Mouse (Mus musculus): ENCODE data around the gene Gm13290.
"Not testable (repeated sequence)": the region's sequence is repeated elsewhere in the genome, so short reads cannot be mapped to it uniquely, and the experiment has no call there.

The Gm13290 gene

GRCm38 (mm10) chr4:88781831-88782230 lies 8.2 kb downstream of the Gm13290 start, which contains the start of gene Ifnz:
TSS of gene Ifnz (plus strand) at chr4:88782131.
- not testable (repeated sequence) for DNase-seq (ENCODE audit: low read depth, low spot score)

- not testable (repeated sequence) for DNase-seq (ENCODE audit: low read depth, low spot score)
Measured at GRCm38 (mm10) chr4:88782335-88782734, 8.7 kb downstream of the Gm13290 start.

- not testable (repeated sequence) for DNase-seq (ENCODE audit: low read depth, low spot score)
Measured at GRCm38 (mm10) chr4:88785409-88785808, 11.8 kb downstream of the Gm13290 start, which contains the start of gene Gm13276. TSS of gene Gm13276 (plus strand) at chr4:88785709.

GRCm38 (mm10) chr4:88788402-88788801 lies 14.8 kb downstream of the Gm13290 start, which contains the start of gene Gm13277:
TSS of gene Gm13277 (plus strand) at chr4:88788632.
- not testable (repeated sequence) for DNase-seq (ENCODE audit: low read depth, low spot score)

GRCm38 (mm10) chr4:88791250-88791649 lies 17.6 kb downstream of the Gm13290 start, which contains the start of gene Gm13278:
TSS of gene Gm13278 (plus strand) at chr4:88791550.
- not testable (repeated sequence) for DNase-seq (ENCODE audit: low read depth, low spot score)

- DNase-seq (ENCODE audit: low read depth, low spot score) = not testable (repeated sequence)
Measured at GRCm38 (mm10) chr4:88793936-88794675, 20.5 kb downstream of the Gm13290 start, which contains the start of gene Gm13275. TSS of gene Gm13275 (plus strand) at chr4:88794487.

GRCm38 (mm10) chr4:88797097-88797496 lies 23.5 kb downstream of the Gm13290 start, which contains the start of gene Gm13279:
TSS of gene Gm13279 (plus strand) at chr4:88797397.
- not testable (repeated sequence) for DNase-seq (ENCODE audit: low read depth, low spot score)

- not testable (repeated sequence) for DNase-seq (ENCODE audit: low read depth, low spot score)
Measured at GRCm38 (mm10) chr4:88799365-88799764, 25.7 kb downstream of the Gm13290 start, which contains the start of gene Gm13285. TSS of gene Gm13285 (plus strand) at chr4:88799665.

- DNase-seq (ENCODE audit: low read depth, low spot score) = not testable (repeated sequence)
Measured at GRCm38 (mm10) chr4:88802954-88803353, 29.3 kb downstream of the Gm13290 start, which contains the start of gene Gm13287. TSS of gene Gm13287 (plus strand) at chr4:88803254.

- DNase-seq (ENCODE audit: low read depth, low spot score) = not testable (repeated sequence)
Measured at GRCm38 (mm10) chr4:88805231-88805630, 31.6 kb downstream of the Gm13290 start, which contains the start of gene Gm13288. TSS of gene Gm13288 (plus strand) at chr4:88805531.

GRCm38 (mm10) chr4:88805761-88806160 lies 32.1 kb downstream of the Gm13290 start:
- DNase-seq (ENCODE audit: low read depth, low spot score) = not testable (repeated sequence)

GRCm38 (mm10) chr4:88815928-88816327 lies 42.3 kb downstream of the Gm13290 start, which contains the start of gene Ifna7:
TSS of gene Ifna7 (plus strand) at chr4:88816228.
- no peak for DNase-seq (ENCODE audit: low read depth, low spot score)

- no peak for DNase-seq (ENCODE audit: low read depth, low spot score)
Measured at GRCm38 (mm10) chr4:88819659-88820058, 46.0 kb downstream of the Gm13290 start, which contains the start of gene Ifna11. TSS of gene Ifna11 (plus strand) at chr4:88819959.

- DNase-seq (ENCODE audit: low read depth, low spot score) = no peak
Measured at GRCm38 (mm10) chr4:88822995-88823394, 49.4 kb downstream of the Gm13290 start.

All from ZHBTc4 (cell line).